Mouse (Mus musculus) regulatory T cell (primary cell): Measurements from ENCODE around the gene Cds1.
"Not testable (repeated sequence)": the region's sequence is repeated elsewhere in the genome, so short reads cannot be mapped to it uniquely, and the experiment has no call there.

ENCODE experiments used
- in situ Hi-C: fragments of 300-600 bp; cut with MboI, MseI; formaldehyde crosslinking; loops from one replicate; pipeline ENCODE4 v1.15.1; 2025; ENCODE audit warnings: high pct_unique_total_duplicates

Cds1 gene

DNA sequence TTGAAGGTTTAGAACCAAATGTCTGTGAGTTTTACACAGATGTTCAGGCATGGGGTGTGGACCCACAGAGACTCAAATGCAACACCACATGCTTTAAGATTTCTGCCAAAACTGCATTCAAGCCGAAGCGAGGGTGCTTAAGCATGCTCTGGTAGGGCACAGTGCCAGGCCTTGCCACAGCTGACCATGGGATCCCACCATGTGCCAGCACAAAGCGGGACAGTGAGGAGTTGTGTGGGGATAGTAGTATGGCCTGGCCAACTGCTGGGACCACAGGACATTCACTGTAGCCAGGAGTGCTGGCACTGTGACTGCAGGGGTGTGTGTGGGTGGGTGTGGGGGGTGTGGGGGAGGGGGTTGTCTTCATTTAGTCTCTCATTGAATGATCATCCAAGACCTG is 64.0 kb downstream of the Cds1 start:
- in situ Hi-C loops: no loop called here

GRCm38 (mm10) chr5:101830180-101830579 is 65.2 kb downstream of the Cds1 start:
- in situ Hi-C loops: no loop called here

- in situ Hi-C loops: no loop called here
Observed at GRCm38 (mm10) chr5:101832042-101832441, 67.1 kb downstream of the Cds1 start.

GRCm38 (mm10) chr5:101832991-101833390 is 68.1 kb downstream of the Cds1 start:
- in situ Hi-C loops: no loop called here

GRCm38 (mm10) chr5:101833875-101834274 is 68.9 kb downstream of the Cds1 start:
- in situ Hi-C loops: no loop called here

- in situ Hi-C loops: no loop called here
Observed at GRCm38 (mm10) chr5:101836221-101836620, 71.3 kb downstream of the Cds1 start.

DNA sequence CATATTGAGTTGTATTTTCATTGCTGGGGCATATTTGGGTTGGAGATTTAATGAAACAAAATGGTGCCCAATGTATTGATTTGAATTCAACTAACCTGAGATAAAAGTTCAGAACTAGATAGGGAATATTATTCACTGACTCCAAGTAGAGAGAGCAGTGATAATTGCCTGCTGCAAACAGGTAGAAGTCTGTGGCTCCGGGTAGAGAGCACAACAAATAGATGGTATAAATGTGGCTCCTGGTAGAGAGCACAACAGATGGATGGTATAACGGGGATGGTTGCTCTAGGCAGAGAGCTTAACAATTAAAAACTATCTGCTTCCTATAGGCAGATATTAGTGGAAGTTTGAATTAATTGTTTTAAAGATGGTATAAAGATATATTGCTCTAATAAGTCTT is 72.7 kb downstream of the Cds1 start:
- in situ Hi-C loops: not testable (repeated sequence)

DNA sequence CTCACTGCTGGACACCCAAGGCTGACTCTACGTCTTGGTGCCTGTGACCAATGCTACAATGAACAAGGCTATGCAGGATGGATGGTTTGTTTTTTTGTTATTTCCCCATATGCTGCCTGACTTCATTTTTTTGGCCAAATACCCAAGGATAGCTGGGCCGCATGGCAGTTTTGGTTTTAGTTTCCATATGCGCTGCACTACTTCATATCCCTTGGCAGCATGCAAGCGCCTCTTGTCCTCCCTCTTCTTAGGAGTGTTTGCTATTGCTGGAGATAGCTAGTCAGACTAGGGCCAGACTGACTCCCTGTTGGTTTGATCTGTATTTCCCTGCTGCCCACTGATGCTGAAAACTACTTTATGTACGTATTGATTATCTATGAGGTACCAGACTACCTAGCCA is 75.5 kb downstream of the Cds1 start:
- in situ Hi-C loops: no loop called here

DNA sequence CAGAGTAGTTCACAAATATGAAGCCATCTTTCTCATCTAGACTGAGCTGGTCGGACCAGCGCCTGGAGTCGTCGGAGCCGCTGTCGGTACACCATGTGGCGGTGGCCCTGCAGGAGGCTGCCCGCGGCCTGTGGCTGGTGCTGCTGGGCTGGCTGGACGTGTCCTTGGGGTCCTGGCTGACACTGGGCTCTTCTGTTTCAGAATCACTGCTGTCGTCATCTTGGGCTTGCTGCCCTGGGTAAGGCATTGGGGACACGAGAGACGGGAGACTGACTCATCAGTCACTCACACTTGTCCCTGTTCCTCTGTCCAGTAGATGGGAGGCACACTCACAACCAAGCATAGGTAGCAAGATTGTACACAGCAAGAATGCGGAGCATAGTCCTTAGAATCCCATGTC is 80.1 kb downstream of the Cds1 start:
- in situ Hi-C loops: no loop called here

DNA sequence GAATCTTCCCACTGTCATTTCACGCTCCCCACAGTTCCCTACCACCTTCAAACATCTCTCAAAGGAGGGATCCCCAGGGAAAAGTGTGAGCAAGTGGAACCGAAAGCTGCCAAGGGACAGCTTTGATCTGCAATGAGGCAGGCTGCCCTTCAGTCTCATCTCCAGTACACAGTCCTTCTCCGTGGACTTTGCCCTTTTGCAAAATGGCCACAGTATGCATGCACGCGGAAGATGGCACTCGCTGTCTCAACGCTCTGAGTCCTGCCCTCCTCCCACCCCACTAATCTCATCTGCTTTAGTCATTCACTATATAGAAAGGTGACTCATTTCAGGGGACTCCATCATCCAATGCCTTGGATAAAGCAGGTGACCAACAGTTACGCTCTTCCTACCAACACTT is 81.0 kb downstream of the Cds1 start:
- in situ Hi-C loops: no loop called here

DNA sequence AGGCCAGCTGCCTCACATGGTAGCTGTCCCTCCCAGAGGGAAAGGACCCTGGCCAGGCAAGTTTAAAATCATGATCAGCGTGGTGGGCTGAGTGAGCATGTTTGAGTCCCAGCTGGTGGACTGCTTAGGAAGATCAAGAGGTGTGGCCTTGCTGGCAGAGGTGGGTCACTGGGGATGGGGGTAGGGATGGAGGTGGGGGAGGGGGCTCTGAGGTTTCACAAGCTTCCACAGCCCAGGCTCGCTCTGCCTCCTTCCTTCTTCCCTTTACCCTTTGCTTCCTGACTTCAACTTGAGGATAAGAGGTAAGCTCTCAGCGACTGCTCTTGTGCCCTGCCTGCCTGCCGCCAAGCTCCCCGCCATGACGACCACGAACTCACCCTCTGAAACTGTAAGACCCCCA is 82.4 kb downstream of the Cds1 start:
- in situ Hi-C loops: no loop called here

DNA sequence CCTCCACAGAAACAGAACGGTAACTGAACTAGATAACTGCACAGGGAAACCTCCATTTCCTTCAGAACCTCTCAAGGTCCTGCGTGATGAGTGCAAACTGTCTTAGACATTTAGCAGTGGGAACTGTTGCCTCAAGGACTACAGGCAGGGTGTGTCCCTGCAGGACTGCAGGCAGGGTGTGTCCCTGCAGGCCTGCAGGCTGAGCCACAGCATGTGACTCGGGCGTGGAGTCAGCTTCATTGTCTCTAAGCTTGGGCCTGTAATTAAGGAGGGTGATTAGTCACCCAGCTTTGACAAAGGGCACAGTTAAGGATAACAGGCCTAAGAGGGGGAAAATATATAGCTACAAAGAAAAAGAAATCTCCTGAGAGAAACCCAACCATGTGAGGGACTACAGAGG is 82.8 kb downstream of the Cds1 start:
- in situ Hi-C loops: no loop called here

DNA sequence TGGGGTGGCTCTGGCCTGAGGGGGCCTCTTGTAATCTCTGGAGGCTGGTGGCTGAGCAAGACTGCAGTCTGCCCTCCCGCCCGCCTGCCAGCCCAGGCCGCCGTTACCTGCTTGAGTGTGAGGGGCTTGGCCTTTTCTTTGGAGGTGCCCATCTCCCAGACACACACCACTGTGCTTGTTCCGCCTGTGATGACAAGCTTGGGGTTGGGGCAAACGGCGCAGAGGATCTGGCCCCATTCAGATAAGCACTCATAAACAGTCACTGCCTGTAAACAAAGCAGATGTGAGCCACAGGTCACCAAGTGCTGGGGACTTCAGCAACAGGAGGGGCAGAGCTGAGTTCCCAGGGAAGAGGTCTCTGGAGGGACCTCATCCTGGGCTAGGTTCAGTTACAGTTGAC is 86.2 kb downstream of the Cds1 start:
- in situ Hi-C loops: no loop called here

DNA sequence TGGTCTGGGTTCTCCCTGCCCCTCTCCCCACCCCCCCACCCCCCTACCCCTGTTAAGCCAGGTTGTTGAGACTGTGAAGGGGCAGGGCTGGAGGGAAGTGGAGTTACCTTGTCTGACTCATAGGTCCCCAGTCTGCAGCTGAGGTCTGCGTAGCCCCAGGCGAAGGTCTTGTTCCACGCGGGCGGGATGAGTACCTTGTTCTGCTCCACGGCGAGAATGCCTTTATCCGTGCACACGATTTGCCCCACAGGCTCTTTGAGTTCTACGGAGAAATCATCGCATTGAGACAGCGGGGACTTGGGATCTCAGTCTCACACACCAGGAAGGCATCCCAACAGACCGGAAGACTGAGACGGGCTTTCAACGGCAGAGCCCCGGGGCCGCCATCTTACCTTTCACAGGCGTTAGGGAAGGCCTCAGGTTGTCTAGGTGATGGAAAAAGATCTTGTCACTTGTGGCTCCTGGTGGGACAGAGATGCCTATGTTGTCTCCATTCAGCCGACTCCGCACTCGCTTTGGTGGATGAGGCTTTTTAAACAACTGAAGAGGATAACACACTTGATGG is 87.3 kb downstream of the Cds1 start:
- in situ Hi-C loops: no loop called here

GRCm38 (mm10) chr5:101854100-101854499 is 89.2 kb downstream of the Cds1 start:
- in situ Hi-C loops: no loop called here

DNA sequence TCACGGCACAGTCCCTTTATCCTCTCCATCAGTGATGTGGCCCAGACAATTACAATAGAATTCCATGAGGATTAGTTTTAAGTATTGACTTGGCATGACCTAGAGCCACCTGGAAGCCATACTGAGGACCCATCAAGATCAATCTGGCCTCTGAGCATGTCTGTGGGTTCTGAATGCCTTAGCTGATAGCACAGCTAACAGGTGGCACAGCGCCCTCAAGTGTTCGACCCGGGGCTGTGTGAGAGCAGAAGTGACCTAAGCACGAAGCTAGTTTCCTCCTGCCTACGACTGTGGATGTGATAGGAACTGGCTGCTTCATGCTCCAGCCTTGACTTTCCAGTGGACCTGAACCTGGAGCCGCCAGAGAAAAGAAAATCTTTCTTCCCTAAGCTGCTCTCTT is 89.7 kb downstream of the Cds1 start:
- in situ Hi-C loops: no loop called here

GRCm38 (mm10) chr5:101855475-101855874 is 90.5 kb downstream of the Cds1 start:
- in situ Hi-C loops: no loop called here

DNA sequence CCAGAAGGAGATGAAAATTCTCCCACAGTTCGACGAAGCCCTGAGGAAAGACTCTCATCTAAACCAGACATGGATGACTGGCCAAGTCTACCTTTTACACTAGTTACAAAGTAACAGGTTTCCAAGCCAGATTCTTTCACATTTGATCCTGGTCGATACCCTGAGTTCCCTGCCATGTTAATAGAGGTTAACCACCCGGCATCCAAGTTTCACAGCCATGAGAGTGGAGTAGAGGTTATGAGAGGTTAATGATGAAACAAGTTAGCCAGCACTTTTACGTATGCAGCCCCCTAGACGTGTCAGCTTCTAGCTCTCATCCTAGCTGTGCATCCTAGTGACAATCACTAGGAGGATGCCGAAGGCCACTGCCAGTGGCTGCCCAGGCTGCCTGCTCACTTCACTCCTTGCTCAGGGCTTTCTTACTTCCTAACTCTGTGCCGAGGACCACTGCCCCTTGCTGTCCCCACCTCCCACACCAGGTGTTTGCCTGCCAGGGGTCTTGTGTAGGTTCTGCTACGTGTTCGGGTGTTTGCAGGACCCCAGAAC is 94.0 kb downstream of the Cds1 start:
- in situ Hi-C loops: no loop called here

GRCm38 (mm10) chr5:101861786-101862571 is 97.0 kb downstream of the Cds1 start:
- in situ Hi-C loops: no loop called here

DNA sequence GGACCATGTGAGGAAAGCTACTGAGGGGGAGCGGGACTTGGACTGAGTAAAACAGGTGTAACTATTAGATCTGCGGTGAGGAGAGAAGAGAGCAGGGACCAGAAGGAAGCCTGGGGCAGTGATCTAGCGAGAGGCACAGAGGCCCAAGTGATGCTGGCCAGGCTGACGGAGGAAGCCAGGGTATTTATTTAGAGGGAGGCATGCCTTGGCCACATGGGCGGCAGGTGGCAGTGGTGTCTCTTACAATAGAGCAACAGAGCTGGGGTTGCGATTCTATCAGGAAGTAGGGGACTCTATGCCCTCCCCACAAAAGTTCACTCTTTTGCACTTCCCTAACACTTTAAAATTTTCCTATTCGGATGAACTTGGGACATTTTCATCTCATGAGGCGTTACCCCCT is 97.7 kb downstream of the Cds1 start:
- in situ Hi-C loops: no loop called here

DNA sequence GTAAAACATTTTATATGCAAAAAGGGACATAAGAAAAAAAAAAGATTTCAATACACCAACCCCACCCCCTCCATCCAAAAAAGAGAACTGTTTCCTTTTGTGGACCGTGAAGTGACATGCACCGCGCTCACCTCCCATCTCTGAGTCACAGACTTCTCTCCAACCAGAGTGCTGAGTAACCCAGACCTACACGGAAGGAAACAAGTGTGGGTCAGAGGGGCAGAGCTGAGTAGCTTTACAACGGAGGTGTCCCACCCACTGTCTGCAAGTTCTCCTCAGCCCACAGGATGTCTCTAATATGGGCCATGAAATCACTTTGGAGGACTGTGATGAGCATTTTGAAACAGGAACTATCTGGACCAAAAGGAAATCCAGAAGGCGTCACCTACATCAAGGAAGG is 99.0 kb downstream of the Cds1 start:
- in situ Hi-C loops: no loop called here

DNA sequence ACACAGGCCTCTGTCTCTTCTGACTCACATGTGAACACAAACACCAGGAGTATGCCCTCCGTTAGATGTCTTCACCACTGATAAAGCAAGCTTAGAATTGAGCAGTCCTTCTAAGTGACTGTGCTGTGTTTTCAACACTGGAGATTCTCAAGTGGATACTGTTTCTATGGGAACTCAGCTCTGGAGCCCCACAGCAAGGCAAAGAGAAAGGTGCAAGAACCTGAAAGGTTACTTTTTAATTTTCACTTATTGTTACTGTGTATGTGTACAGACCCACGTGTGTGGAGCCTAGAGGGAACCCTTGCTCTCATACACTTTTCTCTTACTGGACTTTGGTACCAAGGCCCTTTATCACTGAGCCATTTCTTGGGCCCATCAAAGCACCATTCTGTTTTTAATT is 101.8 kb downstream of the Cds1 start:
- in situ Hi-C loops: no loop called here
